Mouse (Mus musculus) CH12.LX (cell line): ENCODE data around the gene Rgs3. TPM values are rescaled to one million over a fixed set of nuclear protein-coding genes. Genes with fewer than 3 reads are reported as not detected.

Experiments used
- DNase-seq: peaks from one replicate; pipeline ENCODE4 v3.0.0-alpha.2; 2013; ENCODE audit errors: extremely low read depth
- H3K27ac ChIP-seq: 2 replicates; pipeline ENCODE4 v1.5.1; 2012; ENCODE audit warnings: low read depth, mild to moderate bottlenecking, control low read depth, moderate library complexity; ENCODE audit not compliant: insufficient read depth
- H3K27me3 ChIP-seq: replicated peaks from 2 replicates; pipeline ENCODE3; 2012; ENCODE audit warnings: inconsistent platforms
- H3K36me3 ChIP-seq, 2 experiments: replicated peaks in 1 of 2; 2 replicates each; pipeline versions ENCODE3 to v1.6.1; 2012; ENCODE audit warnings: inconsistent platforms in 1 of 2, low read length in 1 of 2, mild to moderate bottlenecking in 1 of 2, mixed read lengths in 1 of 2, moderate library complexity in 1 of 2; ENCODE audit not compliant: control insufficient read depth in 1 of 2, insufficient read depth in 1 of 2
- H3K4me1 ChIP-seq, 2 experiments: 2 replicates each; pipeline ENCODE4 v1.6.1; 2012; ENCODE audit warnings: inconsistent platforms in 1 of 2, moderate library complexity in 1 of 2; ENCODE audit not compliant: insufficient read depth in 2 of 2, control insufficient read depth in 1 of 2
- H3K4me2 ChIP-seq: 2 replicates; pipeline ENCODE4 v1.6.1; 2012; ENCODE audit warnings: low read depth, mild to moderate bottlenecking, control low read depth; ENCODE audit not compliant: poor library complexity, insufficient read depth, severe bottlenecking
- H3K4me3 ChIP-seq, 3 experiments: fragments of 150-350 bp in 1 of 3; sonication (generic) in 1 of 3; replicated peaks in 1 of 3; 2 replicates each; pipeline versions ENCODE3 to v1.5.1; 2011 to 2012; ENCODE audit warnings: low read depth in 2 of 3, low read length in 2 of 3, mild to moderate bottlenecking in 2 of 3, moderate library complexity in 2 of 3, control low read depth in 1 of 3, improper control_type of control experiment in 1 of 3, inconsistent platforms in 1 of 3, mixed read lengths in 1 of 3; ENCODE audit not compliant: poor library complexity in 1 of 3
- H3K79me2 ChIP-seq: replicated peaks from 2 replicates; pipeline ENCODE4 v1.6.1; 2012; ENCODE audit warnings: mild to moderate bottlenecking, moderate library complexity; ENCODE audit not compliant: control insufficient read depth, poor library complexity, insufficient read depth, severe bottlenecking; ENCODE audit errors: extremely low read depth
- H3K9ac ChIP-seq: 2 replicates; pipeline ENCODE4 v1.6.1; 2012; ENCODE audit warnings: low read depth, mild to moderate bottlenecking, control low read depth, moderate library complexity; ENCODE audit not compliant: insufficient read depth
- H3K9me3 ChIP-seq: replicated peaks from 2 replicates; pipeline ENCODE3; 2012; ENCODE audit warnings: low read length, inconsistent platforms, mixed read lengths
- BHLHE40 ChIP-seq: IDR thresholded peaks from 2 replicates; pipeline ENCODE4 v1.6.1; 2011; ENCODE audit warnings: mild to moderate bottlenecking, low read depth, low read length, improper control_type of control experiment
- GABPA ChIP-seq: IDR thresholded peaks from 2 replicates; pipeline ENCODE4 v1.6.1; 2012; ENCODE audit warnings: low read depth, low read length, improper control_type of control experiment, inconsistent platforms; ENCODE audit not compliant: insufficient replicate concordance
- HCFC1 ChIP-seq: IDR thresholded peaks from 2 replicates; pipeline ENCODE4 v1.6.1; 2012; ENCODE audit warnings: low read depth, mild to moderate bottlenecking, inconsistent platforms, low read length, improper control_type of control experiment
- IRF4 ChIP-seq: IDR thresholded peaks from 2 replicates; pipeline ENCODE4 v1.6.1; 2014; ENCODE audit warnings: low read depth, mild to moderate bottlenecking, inconsistent platforms, low read length, improper control_type of control experiment
- JUN ChIP-seq: IDR thresholded peaks from 2 replicates; pipeline ENCODE4 v1.6.1; 2011; ENCODE audit warnings: low read depth, mild to moderate bottlenecking, low read length, improper control_type of control experiment, moderate library complexity; ENCODE audit not compliant: insufficient read depth
- JUND ChIP-seq: conservative IDR thresholded peaks from 2 replicates; pipeline ENCODE4 v1.6.1; 2011; ENCODE audit warnings: low read depth, low read length, improper control_type of control experiment
- MAFK ChIP-seq: IDR thresholded peaks from 2 replicates; pipeline ENCODE4 v1.6.1; 2011; ENCODE audit warnings: low read length, improper control_type of control experiment; ENCODE audit not compliant: insufficient replicate concordance
- MAZ ChIP-seq: IDR thresholded peaks from 2 replicates; pipeline ENCODE4 v1.6.1; 2012; ENCODE audit warnings: low read depth, mild to moderate bottlenecking, inconsistent platforms, low read length, improper control_type of control experiment, moderate library complexity
- MXI1 ChIP-seq: IDR thresholded peaks from 2 replicates; pipeline ENCODE4 v1.6.1; 2011; ENCODE audit warnings: mild to moderate bottlenecking, low read depth, low read length, improper control_type of control experiment
- POLR2A ChIP-seq: IDR thresholded peaks from 2 replicates; pipeline ENCODE4 v1.6.1; 2011; ENCODE audit warnings: low read depth, mild to moderate bottlenecking, improper control_type of control experiment, low read length
- RAD21 ChIP-seq: IDR thresholded peaks from 2 replicates; pipeline ENCODE4 v1.6.1; 2011; ENCODE audit warnings: low read depth, mild to moderate bottlenecking, low read length, improper control_type of control experiment, moderate library complexity
- TCF12 ChIP-seq: IDR thresholded peaks from 2 replicates; pipeline ENCODE4 v1.6.1; 2014; ENCODE audit warnings: low read depth, mild to moderate bottlenecking, inconsistent platforms, low read length, improper control_type of control experiment
- UBTF ChIP-seq: IDR thresholded peaks from 2 replicates; pipeline ENCODE4 v1.6.1; 2012; ENCODE audit warnings: low read depth, mild to moderate bottlenecking, inconsistent platforms, low read length, improper control_type of control experiment, moderate library complexity
- ZC3H11A ChIP-seq: IDR thresholded peaks from 2 replicates; pipeline ENCODE4 v1.6.1; 2012; ENCODE audit warnings: low read depth, mild to moderate bottlenecking, inconsistent platforms, low read length, improper control_type of control experiment
- ZKSCAN1 ChIP-seq: IDR thresholded peaks from 2 replicates; pipeline ENCODE4 v1.6.1; 2012; ENCODE audit warnings: low read depth, inconsistent platforms, low read length, improper control_type of control experiment, borderline replicate concordance
- ZMIZ1 ChIP-seq: IDR thresholded peaks from 2 replicates; pipeline ENCODE4 v1.6.1; 2012; ENCODE audit warnings: low read depth, mild to moderate bottlenecking, inconsistent platforms, low read length, improper control_type of control experiment
- ZNF384 ChIP-seq: IDR thresholded peaks from 2 replicates; pipeline ENCODE4 v1.6.1; 2012; ENCODE audit warnings: low read depth, low read length, improper control_type of control experiment, inconsistent platforms
- dilution Hi-C: fragments of 300-500 bp; cut with MboI; formaldehyde crosslinking; loops from 2 replicates; pipeline ENCODE4 v1.14.3; 2020; ENCODE audit warnings: low sequenced_read_pairs; ENCODE audit not compliant: extremely low pct_unique_long_range_greater_than_20kb, extremely low pct_ligation_motif_present
- in situ Hi-C: fragments of 300-500 bp; cut with MboI; formaldehyde crosslinking; loops from 3 replicates; pipeline ENCODE4 v1.14.3; 2019; ENCODE audit warnings: low sequenced_read_pairs, low pct_ligation_motif_present, low pct_unique_long_range_greater_than_20kb, mixed read lengths
- polyA plus RNA-seq: library from polyadenylated mRNA; unstranded; fragments of >175 nt; gene quantifications from 2 replicates; pipeline ENCODE4 v1.2.1, GENCODE M21; 2012; ENCODE audit warnings: low read depth; ENCODE audit not compliant: insufficient read length
- total RNA-seq, 2 experiments: library from RNA; depleted of rRNA; stranded (reverse); fragments of 300-350 nt in 1 of 2; fragments of >200 nt in 1 of 2; gene quantifications; 2 replicates each; pipeline ENCODE4 v1.2.3; 2012 to 2014

Gene Rgs3
- total and polyA plus RNA-seq, 3 experiments, result 3.3 to 6.0 (median 3.5) TPM

GRCm38 (mm10) chr4:62729191-62729590 lies 169.5 kb downstream of the Rgs3 start:
- Histone ChIP-seq H3K9me3 (peaks cover 10% of the 10 kb centered on the region), H3K27ac (no peak overlapping the region), H3K27me3 (peaks cover 4% of the 10 kb centered on the region), H3K4me2 (no peak overlapping the region), H3K36me3 (no peaks in the 10 kb centered on the region), H3K4me3 (no peak overlapping the region), H3K9ac (no peak overlapping the region), H3K79me2 (no peaks in the 10 kb centered on the region), H3K4me1 (peaks cover 0 to 15% of the 10 kb centered on the region in 2 experiments; a peak in 2 of 4 replicates)
- no peak for TF ChIP-seq JUND
- in situ Hi-C loops, result no loop called here
- dilution Hi-C loops, result no loop called here
- DNase-seq, result no peak

- Histone ChIP-seq H3K27me3 (peaks cover 1% of the 10 kb centered on the region), H3K27ac (no peak overlapping the region), H3K9me3 (peaks cover 6% of the 10 kb centered on the region), H3K36me3 (no peaks in the 10 kb centered on the region), H3K9ac (no peak overlapping the region), H3K4me3 (no peak overlapping the region), H3K4me2 (no peak overlapping the region), H3K4me1 (peaks cover 0 to 15% of the 10 kb centered on the region in 2 experiments; a peak in 2 of 4 replicates), H3K79me2 (no peaks in the 10 kb centered on the region)
- DNase-seq, result no peak
- dilution Hi-C loops, result no loop called here
- in situ Hi-C loops, result no loop called here
- TF ChIP-seq MAZ, result no peak
- TF ChIP-seq HCFC1, result no peak
- TF ChIP-seq ZMIZ1, result no peak
- TF ChIP-seq POLR2A, result no peak
- no peak for TF ChIP-seq BHLHE40
- TF ChIP-seq JUND, result no peak
- no peak for TF ChIP-seq MAFK
- no peak for TF ChIP-seq JUN
- TF ChIP-seq ZKSCAN1, result no peak
- TF ChIP-seq RAD21, result no peak
- no peak for TF ChIP-seq MXI1
- TF ChIP-seq GABPA, result no peak
- TF ChIP-seq ZC3H11A, result no peak
- no peak for TF ChIP-seq ZNF384
- no peak for TF ChIP-seq IRF4
- no peak for TF ChIP-seq TCF12
- no peak for TF ChIP-seq UBTF
Measured at GRCm38 (mm10) chr4:62729941-62730340, 170.3 kb downstream of the Rgs3 start.
